Mouse (Mus musculus) lung, postnatal 0 days (tissue): Measurements from ENCODE around the gene Hmgb1.
A peak's percentile ranks its signal among the peaks of the same experiment; 100 is the strongest.

Experiments used
- CTCF ChIP-seq: IDR thresholded peaks from 2 replicates; pipeline ENCODE4 v1.5.1; 2016; ENCODE audit warnings: antibody characterized with exemption, mild to moderate bottlenecking
- EP300 ChIP-seq: IDR thresholded peaks from 2 replicates; pipeline ENCODE4 v1.6.1; 2016; ENCODE audit warnings: antibody characterized with exemption, mild to moderate bottlenecking, control low read depth

DNA sequence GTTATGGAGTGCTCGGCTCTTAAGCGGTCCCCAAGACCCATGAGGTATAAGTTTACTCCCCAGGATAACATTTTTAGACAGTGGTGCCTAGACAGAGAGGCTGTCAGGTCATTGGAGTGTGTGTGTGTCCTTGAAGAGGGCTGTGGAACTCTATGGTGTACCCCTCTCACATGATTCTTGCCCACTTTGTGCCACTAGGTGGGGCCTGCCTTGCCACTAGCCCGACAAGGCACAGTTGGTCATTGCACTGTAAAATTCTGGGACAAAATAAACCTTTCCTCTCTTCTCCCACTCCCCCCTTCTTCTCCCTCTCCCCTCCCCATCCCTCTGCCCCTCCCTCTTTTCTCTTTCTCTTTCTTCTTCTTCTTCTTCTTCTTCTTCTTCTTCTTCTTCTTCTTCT is 96.1 kb downstream of the Hmgb1 start:
- TF ChIP-seq CTCF (peak; percentile 43), EP300 (no peak)
